Mouse (Mus musculus): Measurements from ENCODE around the gene Noxred1.

DNA sequence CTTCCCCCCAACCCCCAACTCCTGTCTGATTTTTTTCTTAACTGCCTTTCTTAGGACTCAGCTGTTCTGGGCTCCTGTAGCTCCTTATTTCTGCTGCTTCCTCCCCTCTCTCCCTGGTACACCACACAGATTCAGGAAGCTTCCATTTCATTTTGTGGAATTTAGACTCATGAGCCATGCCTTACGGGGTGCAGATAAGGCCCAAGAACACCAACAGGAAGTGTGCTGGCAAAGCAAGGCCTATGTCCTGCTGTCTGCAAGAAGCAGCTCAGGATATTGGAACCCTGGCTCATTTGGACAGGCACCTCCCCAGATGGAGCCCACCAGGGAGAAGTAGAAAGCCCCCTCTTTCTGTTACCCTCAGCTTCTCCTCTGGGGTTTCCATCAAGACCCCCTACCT, 43.2 kb upstream of the Noxred1 start:
- TF ChIP-seq POLR2AphosphoS2 (IDR thresholded peaks at IDR 0.05; ENCODE audit: insufficient read length, low read depth) (no peak), MAX (IDR thresholded peaks at IDR 0.05; ENCODE audit: low read depth) (no peak), POLR2A (IDR thresholded peaks at IDR 0.05; ENCODE audit: insufficient read length, low read depth) (no peak), TCF3 (IDR thresholded peaks at IDR 0.05; ENCODE audit: insufficient read length, low read depth) (no peak)
